20 mouse cellular contexts compared by ENCODE assay signal in genomic region chr10:13753777-13754176, GRCm38 (mm10).
DNase-seq lines count a peak whose midpoint lies in the region; ATAC-seq lines count a peak whose summit lies in the region.
"Had no signal": no experiment of that assay in that cellular context is flagged by ENCODE, and none has a peak within 500 bp of the region (broad histone marks: within the 10 kb centered on the region; RNA-seq: fewer than 3 reads in every experiment).

No protein-coding gene starts in this region.

- no peak overlapping the region for H3K27ac ChIP-seq in forebrain, embryonic 16.5 days (ENCODE audit: low read length)
- H3K27ac ChIP-seq in forebrain, embryonic 11.5 days (ENCODE audit: low read depth, low read length), result no peak overlapping the region
- no peak overlapping the region for H3K27ac ChIP-seq in neural tube, embryonic 11.5 days (ENCODE audit: low read depth, low read length)
- H3K27ac ChIP-seq: embryonic facial prominence, embryonic 10.5 days; forebrain, embryonic 10.5 days; heart, embryonic 10.5 days; hindbrain, embryonic 12.5 days; intestine, embryonic 15.5 days had no signal

- peak; percentile 40; the same call in 1 of the 2 replicates for ATAC-seq in forebrain, embryonic 16.5 days
- no peak for ATAC-seq in forebrain, embryonic 11.5 days (replicated peaks; ENCODE audit: low FRiP score)
- ATAC-seq in neural tube, embryonic 11.5 days (ENCODE audit: insufficient read depth, low FRiP score, low TSS enrichment), result no peak
- ATAC-seq: intestine, embryonic 15.5 days had no signal

- no peak overlapping the region for H3K9ac ChIP-seq in forebrain, embryonic 16.5 days (replicated peaks; ENCODE audit: low read depth, low read length)
- H3K9ac ChIP-seq in forebrain, embryonic 11.5 days (ENCODE audit: low read length), result no peak overlapping the region
- H3K9ac ChIP-seq in neural tube, embryonic 11.5 days (ENCODE audit: low read length), result no peak overlapping the region
- H3K9ac ChIP-seq: hindbrain, embryonic 12.5 days; intestine, embryonic 15.5 days had no signal

- H3K9me3 ChIP-seq in forebrain, embryonic 16.5 days (ENCODE audit: control insufficient read depth, low read length), result no peaks in the 10 kb centered on the region
- H3K9me3 ChIP-seq in forebrain, embryonic 11.5 days (ENCODE audit: control insufficient read depth, low read length), result no peaks in the 10 kb centered on the region
- no peaks in the 10 kb centered on the region for H3K9me3 ChIP-seq in neural tube, embryonic 11.5 days (ENCODE audit: control insufficient read depth, low read length)
- H3K9me3 ChIP-seq: embryonic facial prominence, embryonic 10.5 days; forebrain, embryonic 10.5 days; heart, embryonic 10.5 days; hindbrain, embryonic 12.5 days; intestine, embryonic 15.5 days had no signal

- DNase-seq in forebrain, embryonic 11.5 days (ENCODE audit: low spot score), result no peak
- peak; percentile 16 for DNase-seq in neural tube, embryonic 11.5 days (ENCODE audit: low spot score)
- no peak for DNase-seq in neural tube, embryonic 10.5 days (ENCODE audit: extremely low spot score, low spot score)
- peak; percentile 22 for DNase-seq in mesoderm, embryonic 11.5 days (ENCODE audit: low read depth, low spot score)
- no peak for DNase-seq in MN1 (ENCODE audit: low spot score)
- no peak for DNase-seq in lung, postnatal 10 days
- DNase-seq: adrenal gland, postnatal 10 days; cerebellum, adult 11-12 months; cerebellum, adult 9-10 months; cerebellum, postnatal 25 days; heart, adult 18-20 months; heart, postnatal 10 days; heart, postnatal 4 days; kidney, adult 18-20 months had no signal

- no peaks in the 10 kb centered on the region for H3K27me3 ChIP-seq in forebrain, embryonic 16.5 days (replicated peaks; ENCODE audit: control insufficient read depth, insufficient read depth, low read length)
- H3K27me3 ChIP-seq in forebrain, embryonic 11.5 days (ENCODE audit: control insufficient read depth, insufficient read depth, low read length), result no peaks in the 10 kb centered on the region
- H3K27me3 ChIP-seq in neural tube, embryonic 11.5 days (ENCODE audit: control insufficient read depth, insufficient read depth, low read length), result no peaks in the 10 kb centered on the region
- H3K27me3 ChIP-seq: hindbrain, embryonic 12.5 days; intestine, embryonic 15.5 days had no signal

- no peak overlapping the region for H3K4me2 ChIP-seq in forebrain, embryonic 16.5 days (ENCODE audit: low read length)
- H3K4me2 ChIP-seq in forebrain, embryonic 11.5 days (ENCODE audit: low read depth, low read length, severe bottlenecking), result no peak overlapping the region
- H3K4me2 ChIP-seq in neural tube, embryonic 11.5 days (ENCODE audit: low read depth), result no peak overlapping the region
- H3K4me2 ChIP-seq: hindbrain, embryonic 12.5 days; intestine, embryonic 15.5 days had no signal

- WGBS in forebrain, embryonic 16.5 days, result 38% methylated on average over 5 of the region's 5 CpGs
- WGBS in forebrain, embryonic 11.5 days, result 83% methylated on average over 5 of the region's 5 CpGs
- WGBS in neural tube, embryonic 11.5 days, result 56% methylated on average over 5 of the region's 5 CpGs

- no peaks in the 10 kb centered on the region for H3K36me3 ChIP-seq in forebrain, embryonic 16.5 days (ENCODE audit: control insufficient read depth, insufficient read depth)
- no peaks in the 10 kb centered on the region for H3K36me3 ChIP-seq in forebrain, embryonic 11.5 days (ENCODE audit: control insufficient read depth, insufficient read depth, low read length)
- no peaks in the 10 kb centered on the region for H3K36me3 ChIP-seq in neural tube, embryonic 11.5 days (ENCODE audit: control insufficient read depth, insufficient read depth, low read length)
- H3K36me3 ChIP-seq: embryonic facial prominence, embryonic 10.5 days; forebrain, embryonic 10.5 days; heart, embryonic 10.5 days; intestine, embryonic 15.5 days had no signal

- no peak overlapping the region for H3K4me3 ChIP-seq in forebrain, embryonic 16.5 days (replicated peaks; ENCODE audit: low read length)
- H3K4me3 ChIP-seq in forebrain, embryonic 11.5 days (ENCODE audit: low read depth, low read length), result no peak overlapping the region
- no peak overlapping the region for H3K4me3 ChIP-seq in neural tube, embryonic 11.5 days (ENCODE audit: low read depth, low read length)
- H3K4me3 ChIP-seq: embryonic facial prominence, embryonic 10.5 days; forebrain, embryonic 10.5 days; heart, embryonic 10.5 days; hindbrain, embryonic 12.5 days; intestine, embryonic 15.5 days had no signal

- 0 out of 2 replicates have a peak, but pooled peaks cover 2% of the 10 kb centered on the region for H3K4me1 ChIP-seq in forebrain, embryonic 16.5 days (replicated peaks; ENCODE audit: control insufficient read depth, insufficient read depth, low read length)
- H3K4me1 ChIP-seq in forebrain, embryonic 11.5 days (replicated peaks; ENCODE audit: control insufficient read depth, insufficient read depth, low read length), result no peaks in the 10 kb centered on the region
- peaks cover 4% of the 10 kb centered on the region; the same call in 1 of the 2 replicates for H3K4me1 ChIP-seq in neural tube, embryonic 11.5 days (ENCODE audit: control insufficient read depth, insufficient read depth, low read length)
- H3K4me1 ChIP-seq: embryonic facial prominence, embryonic 10.5 days; forebrain, embryonic 10.5 days; heart, embryonic 10.5 days; hindbrain, embryonic 12.5 days; intestine, embryonic 15.5 days had no signal

Comparison
In these comparisons a context has a peak if more than half of its experiments do, and no peak if none do; other contexts are left out.
1. DNase-seq: peak in neural tube, embryonic 11.5 days (single experiment) and mesoderm, embryonic 11.5 days (single experiment); none in forebrain, embryonic 11.5 days (single experiment), neural tube, embryonic 10.5 days (single experiment), MN1 (single experiment) and lung, postnatal 10 days (single experiment).